Mouse (Mus musculus) G1E (cell line): ENCODE results near the gene Cldn4.

Experiments used
- CTCF ChIP-seq: IDR thresholded peaks from 2 replicates; pipeline ENCODE4 v1.5.1; 2012; ENCODE audit warnings: low read depth, low read length, inconsistent platforms, mixed read lengths
- TAL1 ChIP-seq: conservative IDR thresholded peaks from 2 replicates; pipeline ENCODE4 v1.6.1; 2012; ENCODE audit warnings: low read depth, low read length, inconsistent platforms, mixed read lengths

DNA sequence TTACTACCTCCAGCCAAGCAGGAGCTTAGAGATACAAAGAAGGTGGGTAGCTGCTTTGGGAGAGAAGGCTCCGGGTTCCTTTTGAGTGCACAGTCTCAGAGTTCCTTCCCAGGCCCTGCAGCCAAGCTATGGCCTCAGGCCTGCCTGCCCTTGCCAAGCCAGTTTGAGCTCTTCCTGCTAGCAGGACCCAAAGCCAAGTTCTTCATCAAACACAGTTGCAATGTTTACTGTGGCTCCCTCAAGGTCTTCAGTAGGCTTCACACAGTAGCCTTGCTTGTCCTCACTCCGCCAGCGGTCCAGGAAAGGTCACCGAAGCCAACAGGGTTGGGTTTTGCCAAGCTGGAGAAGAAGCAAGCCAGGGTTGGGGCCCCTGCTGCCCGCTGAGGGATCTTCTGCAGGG, 45.8 kb upstream of the Cldn4 start:
- TF ChIP-seq CTCF (no peak), TAL1 (no peak)
